Mouse (Mus musculus): ENCODE measurements around the gene Otx1.

DNA sequence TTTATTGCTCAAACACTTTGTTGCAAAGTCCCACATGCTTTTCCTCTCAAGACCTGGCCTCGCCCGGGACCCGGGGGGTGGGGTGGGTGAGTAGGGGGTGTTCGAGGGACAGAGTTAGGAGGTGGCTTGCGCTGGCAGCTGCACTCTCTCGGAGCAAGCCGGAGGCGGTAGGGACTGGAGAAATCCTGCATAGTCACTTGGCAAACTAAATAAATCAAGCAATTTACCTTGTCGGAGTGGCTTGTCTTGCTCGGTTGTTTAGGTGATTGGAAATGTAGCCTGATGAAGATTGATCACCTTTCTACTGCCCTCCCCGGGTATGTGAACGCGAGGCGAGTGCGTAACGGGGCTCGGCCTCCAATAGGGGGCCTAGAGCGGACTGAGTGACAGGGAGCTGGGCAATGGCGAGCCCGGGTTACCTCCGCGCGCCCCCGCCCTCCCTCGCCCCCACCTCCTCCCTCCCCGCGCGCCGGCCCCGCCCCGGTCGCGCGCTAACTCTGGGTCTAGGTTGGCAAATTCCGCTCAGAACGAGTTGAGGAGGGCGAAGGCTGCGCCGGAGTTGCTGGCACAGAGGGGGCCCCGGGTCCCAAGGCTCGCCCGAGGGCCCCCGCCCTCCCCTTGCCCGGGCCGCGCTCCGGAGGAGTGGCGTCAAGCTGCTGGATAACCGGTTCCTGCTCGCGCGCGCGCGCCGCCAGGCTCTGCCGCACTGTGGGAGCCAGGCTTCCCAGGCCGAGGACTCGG is 1.2 kb downstream of the Otx1 start:
- TF ChIP-seq CTCF (IDR thresholded peaks at IDR 0.05; ENCODE audit: insufficient read depth, low read depth, low read length) = no peak
- TF ChIP-seq POLR2A (IDR thresholded peaks at IDR 0.05; ENCODE audit: insufficient read depth, low read depth, low read length) = no peak
